Mouse (Mus musculus) small intestine, adult 2 months (tissue): ENCODE measurements around the gene Atpaf2.

Experiments
- CTCF ChIP-seq: fragments of 200-500 bp; IDR thresholded peaks from 2 replicates; pipeline ENCODE4 v1.5.1; 2012; ENCODE audit warnings: low read depth, mild to moderate bottlenecking, control low read depth, inconsistent platforms, low read length, moderate library complexity, mixed read lengths; ENCODE audit not compliant: insufficient replicate concordance, insufficient read length; ENCODE audit errors: extremely low read depth
- POLR2A ChIP-seq: fragments of 200-500 bp; IDR thresholded peaks from 2 replicates; pipeline ENCODE4 v1.6.1; 2012; ENCODE audit warnings: low read depth, mild to moderate bottlenecking, control low read depth, inconsistent platforms, low read length, moderate library complexity

DNA sequence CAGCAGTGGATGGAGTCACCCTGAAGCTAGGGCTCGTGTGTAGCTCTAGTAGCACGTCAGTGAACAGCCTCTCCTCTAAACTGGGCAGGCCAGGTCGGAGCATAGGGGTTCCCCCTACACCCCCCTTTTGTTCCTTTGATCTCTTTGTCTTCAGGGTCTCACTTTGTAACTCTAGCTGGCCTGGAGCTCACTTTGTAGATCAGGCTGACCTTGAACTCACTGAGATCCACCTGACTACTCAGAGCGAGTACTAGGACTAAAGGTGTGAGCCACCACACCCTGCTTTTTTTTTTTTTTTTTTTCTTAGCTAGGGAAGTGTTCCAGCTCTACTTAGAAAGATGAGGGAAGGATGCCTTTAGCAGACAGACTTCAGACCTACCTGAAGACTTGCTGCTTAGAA, 25.8 kb upstream of the Atpaf2 start:
- TF ChIP-seq CTCF, result no peak
- TF ChIP-seq POLR2A, result no peak
